Mouse (Mus musculus) heart, postnatal 0 days (tissue): Measurements from ENCODE around the gene Zfp639.

ENCODE experiments used
- CTCF ChIP-seq: IDR thresholded peaks from 2 replicates; pipeline ENCODE4 v1.5.1; 2016; ENCODE audit warnings: antibody characterized with exemption, control low read depth, low read depth
- EP300 ChIP-seq: IDR thresholded peaks from 2 replicates; pipeline ENCODE4 v1.6.1; 2016; ENCODE audit warnings: antibody characterized with exemption, low read depth

DNA sequence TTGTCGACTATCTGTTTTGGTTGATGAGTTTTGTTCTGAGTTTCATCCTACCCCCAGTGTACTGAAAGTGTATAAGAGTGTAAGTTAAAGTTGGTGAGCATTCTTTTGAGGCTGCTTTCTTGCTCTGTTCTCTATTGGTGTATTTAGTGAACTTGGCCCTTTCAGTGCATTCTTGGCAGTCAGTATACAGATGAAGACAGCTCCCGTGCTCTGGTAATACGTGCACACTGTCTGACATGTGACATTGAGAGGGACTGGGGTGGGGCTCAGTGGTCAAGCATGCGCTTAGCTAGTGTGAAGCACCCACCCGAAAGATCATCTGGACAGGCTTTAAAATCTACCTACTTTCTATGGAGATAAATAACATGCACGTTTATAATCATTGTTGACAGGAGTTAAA lies 53.3 kb downstream of the Zfp639 start:
- TF ChIP-seq CTCF = no peak
- no peak for TF ChIP-seq EP300
